Mouse (Mus musculus) ES-E14 (cell line): ENCODE measurements around the gene Rbfox3.

Source experiments
- ZC3H11A ChIP-seq: IDR thresholded peaks from 2 replicates; pipeline ENCODE4 v1.6.1; 2012; ENCODE audit warnings: low read depth, mild to moderate bottlenecking, inconsistent platforms, low read length, borderline replicate concordance
- ZNF384 ChIP-seq: IDR thresholded peaks from 2 replicates; pipeline ENCODE4 v1.6.1; 2012; ENCODE audit warnings: low read depth, low read length, inconsistent platforms

DNA sequence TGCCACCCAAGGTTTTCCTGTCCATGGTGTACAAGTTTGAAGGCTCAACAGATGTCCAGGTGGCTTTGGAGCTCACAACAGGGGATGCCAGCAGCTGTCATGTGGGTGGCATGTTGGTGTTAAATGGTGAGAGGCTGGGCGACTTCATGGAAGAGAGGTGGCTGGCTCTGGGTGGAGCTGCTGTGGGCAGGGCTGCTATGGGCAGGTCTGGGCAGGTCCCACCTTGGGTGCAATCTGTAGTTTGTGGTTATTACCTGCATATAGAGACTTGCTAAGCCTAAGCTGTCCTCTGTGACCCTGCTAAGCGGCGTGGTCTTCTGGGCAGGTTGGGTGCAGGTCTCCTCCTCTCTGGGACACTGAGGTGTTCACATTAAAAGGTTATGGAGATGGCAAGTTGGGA lies 425.6 kb downstream of the Rbfox3 start:
- no peak for TF ChIP-seq ZNF384
- no peak for TF ChIP-seq ZC3H11A
